ENCODE assay signal across 10 mouse cellular contexts in genomic region chr2:18756144-18756543, GRCm38 (mm10).
DNase-seq lines count a peak whose midpoint lies in the region; ATAC-seq and TF ChIP-seq lines count a peak whose summit lies in the region.
"Had no signal": no experiment of that assay in that cellular context is flagged by ENCODE, and none has a peak within 500 bp of the region (broad histone marks: within the 10 kb centered on the region; RNA-seq: fewer than 3 reads in every experiment).

No protein-coding gene starts in this region.

- H3K9me3 ChIP-seq in forebrain, postnatal 0 days (ENCODE audit: low read length): no peaks in the 10 kb centered on the region
- no peaks in the 10 kb centered on the region for H3K9me3 ChIP-seq in forebrain, embryonic 13.5 days (replicated peaks)
- H3K9me3 ChIP-seq: liver, embryonic 13.5 days; neural tube, embryonic 13.5 days had no signal

- TF ChIP-seq CTCF in forebrain, postnatal 0 days (IDR thresholded peaks at IDR 0.05; ENCODE audit: low read depth): 0 out of 2 replicates have a peak, but pooled peaks have one; percentile 15
- peak; percentile 47 for TF ChIP-seq CTCF in left cerebral cortex, adult 2 months (IDR thresholded peaks at IDR 0.05)

- H3K36me3 ChIP-seq in forebrain, postnatal 0 days (ENCODE audit: insufficient read depth): no peaks in the 10 kb centered on the region
- H3K36me3 ChIP-seq in forebrain, embryonic 13.5 days (ENCODE audit: poor library complexity, severe bottlenecking): no peaks in the 10 kb centered on the region
- H3K36me3 ChIP-seq: liver, embryonic 13.5 days; neural tube, embryonic 13.5 days had no signal

- ATAC-seq in forebrain, postnatal 0 days: no peak
- ATAC-seq in forebrain, embryonic 13.5 days: no peak
- peak; percentile 75 for ATAC-seq in megakaryocyte progenitor cell, adult 5-6 weeks (replicated peaks; ENCODE audit: poor library complexity)

- DNase-seq in forebrain, postnatal 0 days: no peak
- DNase-seq in left cerebral cortex, adult 2 months (ENCODE audit: extremely low spot score in 1 of 2, low spot score in 2 of 2): no peak
- DNase-seq in left cerebral cortex, adult 8-10 months (ENCODE audit: low spot score in 2 of 2): no peak
- peak; percentile 66 for DNase-seq in MN1 (ENCODE audit: low spot score)
- DNase-seq in thymus, postnatal 25 days: no peak
- DNase-seq in urinary bladder, postnatal 14 days (ENCODE audit: low spot score): no peak
- DNase-seq: liver, embryonic 13.5 days had no signal

- intact Hi-C loops in left cerebral cortex, adult 2 months (cut with DNase I): loop anchor here (2.0 to 5.0 kb wide), 2 partner anchors 374 to 401 kb away; no protein-coding TSS in a partner anchor

- no peaks in the 10 kb centered on the region for H3K27me3 ChIP-seq in forebrain, postnatal 0 days (ENCODE audit: insufficient read depth, low read length)
- H3K27me3 ChIP-seq in forebrain, embryonic 13.5 days: peaks cover 6% of the 10 kb centered on the region; the same call in 1 of the 2 replicates
- H3K27me3 ChIP-seq: liver, embryonic 13.5 days had no signal

- no peak overlapping the region for H3K27ac ChIP-seq in forebrain, postnatal 0 days (ENCODE audit: low read depth, low read length)
- no peak overlapping the region for H3K27ac ChIP-seq in forebrain, embryonic 13.5 days
- H3K27ac ChIP-seq in left cerebral cortex, adult 2 months: no peak overlapping the region
- H3K27ac ChIP-seq: liver, embryonic 13.5 days; neural tube, embryonic 13.5 days had no signal

- WGBS in forebrain, postnatal 0 days: 32% methylated on average over 2 of the region's 2 CpGs
- WGBS in forebrain, embryonic 13.5 days: 56% methylated on average over 2 of the region's 2 CpGs

- no peaks in the 10 kb centered on the region for H3K4me1 ChIP-seq in forebrain, postnatal 0 days (ENCODE audit: insufficient read depth)
- H3K4me1 ChIP-seq in forebrain, embryonic 13.5 days: no peaks in the 10 kb centered on the region
- H3K4me1 ChIP-seq: liver, embryonic 13.5 days had no signal

- no peak overlapping the region for H3K4me2 ChIP-seq in forebrain, postnatal 0 days (ENCODE audit: low read depth)
- no peak overlapping the region for H3K4me2 ChIP-seq in forebrain, embryonic 13.5 days
- H3K4me2 ChIP-seq: liver, embryonic 13.5 days; neural tube, embryonic 13.5 days had no signal

- H3K9ac ChIP-seq in forebrain, postnatal 0 days: no peak overlapping the region
- H3K9ac ChIP-seq in forebrain, embryonic 13.5 days: no peak overlapping the region
- H3K9ac ChIP-seq: liver, embryonic 13.5 days; neural tube, embryonic 13.5 days had no signal

- H3K4me3 ChIP-seq in forebrain, postnatal 0 days (ENCODE audit: low read depth, low read length): no peak overlapping the region
- H3K4me3 ChIP-seq in forebrain, embryonic 13.5 days: no peak overlapping the region
- no peak overlapping the region for H3K4me3 ChIP-seq in left cerebral cortex, adult 2 months
- H3K4me3 ChIP-seq: liver, embryonic 13.5 days; neural tube, embryonic 13.5 days had no signal
